Mouse (Mus musculus): Measurements from ENCODE around the gene Myadml2. TPM values are rescaled to one million over a fixed set of nuclear protein-coding genes. Genes with fewer than 3 reads are reported as not detected.

Gene Myadml2
- polyA plus RNA-seq, 1 experiment, result 3.1 TPM

DNA sequence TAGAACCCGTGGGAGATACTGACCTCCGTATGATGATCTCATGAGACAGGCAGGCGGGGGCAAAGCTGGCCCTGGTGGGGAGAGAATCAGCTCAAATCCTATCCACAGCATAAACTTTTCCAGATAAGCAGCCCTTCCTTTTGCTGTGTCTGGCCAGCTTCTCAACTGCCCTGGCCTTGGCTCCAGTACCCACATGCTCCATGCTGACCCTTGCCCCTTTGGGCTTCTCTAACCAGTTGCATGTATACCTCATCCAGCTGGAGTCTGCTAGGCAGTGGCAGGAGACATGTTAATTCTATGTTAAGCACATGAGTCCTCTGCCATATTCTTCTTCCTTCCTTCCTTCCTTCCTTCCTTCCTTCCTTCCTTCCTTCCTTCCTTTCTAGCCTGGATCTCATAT, 6.8 kb upstream of the Myadml2 start:
- TF ChIP-seq POLR2A (IDR thresholded peaks at IDR 0.05; ENCODE audit: borderline replicate concordance, extremely low read depth, low read depth, low read length), result no peak
- no peak for TF ChIP-seq CTCF (IDR thresholded peaks at IDR 0.05; ENCODE audit: insufficient read depth, low read length)
- H3K4me3 ChIP-seq (replicated peaks; ENCODE audit: extremely low read depth, low read depth, low read length), result no peak overlapping the region
- WGBS, result 68% methylated on average over 3 of the region's 3 CpGs
- DNase-seq, result no peak
- H3K4me1 ChIP-seq (ENCODE audit: control insufficient read depth, insufficient read depth, low read length), result no peaks in the 10 kb centered on the region

DNA sequence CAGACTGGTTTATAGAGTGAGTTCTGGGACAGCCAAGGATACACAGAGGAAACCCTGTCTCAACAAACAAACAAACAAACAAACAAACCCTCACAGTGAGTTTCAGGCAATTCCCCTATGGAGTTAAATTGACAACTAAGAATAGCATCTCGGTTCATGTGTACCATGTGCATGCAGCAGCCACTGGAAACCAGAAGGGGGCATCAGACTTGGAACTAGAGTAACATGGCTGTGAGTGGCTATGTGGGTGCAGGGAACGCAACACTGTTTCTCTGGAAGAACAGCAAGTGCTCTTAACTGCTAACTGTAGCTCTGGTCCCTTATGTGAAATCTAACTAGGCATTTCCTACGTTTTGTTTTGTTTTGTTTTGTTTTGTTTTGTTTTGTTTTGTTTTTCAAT, 3.9 kb upstream of the Myadml2 start:
- 64% methylated on average over 3 of the region's 3 CpGs for WGBS
- DNase-seq, result no peak
- Histone ChIP-seq H3K4me1 (ENCODE audit: control insufficient read depth, insufficient read depth, low read length) (no peaks in the 10 kb centered on the region), H3K4me3 (replicated peaks; ENCODE audit: extremely low read depth, low read depth, low read length) (no peak overlapping the region)
- TF ChIP-seq CTCF (IDR thresholded peaks at IDR 0.05; ENCODE audit: insufficient read depth, low read length) (0 out of 2 replicates have a peak, but pooled peaks have one; percentile 18), POLR2A (IDR thresholded peaks at IDR 0.05; ENCODE audit: borderline replicate concordance, extremely low read depth, low read depth, low read length) (no peak)

- 0 out of 2 replicates have a peak, but pooled peaks cover 3% of the 10 kb centered on the region for H3K4me1 ChIP-seq (ENCODE audit: control insufficient read depth, insufficient read depth, low read length)
- TF ChIP-seq POLR2A (IDR thresholded peaks at IDR 0.05; ENCODE audit: borderline replicate concordance, extremely low read depth, low read depth, low read length) (no peak), CTCF (IDR thresholded peaks at IDR 0.05; ENCODE audit: insufficient read depth, low read length) (no peak)
- no peak for DNase-seq
- H3K4me3 ChIP-seq (replicated peaks; ENCODE audit: extremely low read depth, low read depth, low read length), result no peak overlapping the region
- WGBS, result 79% methylated on average over 35 of the region's 35 CpGs
Observed at GRCm38 (mm10) chr11:120647047-120647830, 719 bp downstream of the Myadml2 start.

DNA sequence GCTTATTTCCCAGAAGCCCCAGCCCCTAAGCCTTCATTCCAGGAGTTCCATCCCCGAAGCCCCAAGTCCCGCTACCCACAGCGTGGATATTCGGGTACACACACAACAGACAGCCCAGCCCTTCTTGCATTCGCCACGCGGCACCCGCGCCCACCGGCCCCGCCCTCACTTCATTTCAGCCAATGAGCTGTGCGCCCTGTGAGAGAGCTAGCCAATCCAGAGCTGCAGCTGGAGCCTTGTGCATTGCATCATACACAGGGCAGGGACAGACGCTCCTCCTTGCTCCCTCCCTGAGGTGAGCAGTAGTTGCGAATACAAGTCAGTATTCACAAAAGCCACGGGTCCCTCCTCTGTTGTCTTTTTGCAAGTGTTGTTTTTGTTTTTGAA, 4.4 kb downstream of the Myadml2 start, which contains the start of gene Pycr1:
Pycr1 (minus strand) TSS at position 169 of the 387 bp plus-strand sequence.
- H3K4me1 ChIP-seq (ENCODE audit: control insufficient read depth, insufficient read depth, low read length), result 0 out of 2 replicates have a peak, but pooled peaks cover 3% of the 10 kb centered on the region
- DNase-seq, result peak; percentile 93
- WGBS, result 1% methylated on average over 15 of the region's 15 CpGs
- TF ChIP-seq POLR2A (IDR thresholded peaks at IDR 0.05; ENCODE audit: borderline replicate concordance, extremely low read depth, low read depth, low read length) (no peak), CTCF (IDR thresholded peaks at IDR 0.05; ENCODE audit: insufficient read depth, low read length) (no peak)
- H3K4me3 ChIP-seq (replicated peaks; ENCODE audit: extremely low read depth, low read depth, low read length), result peak within 1 kb of the TSS; percentile 60

DNA sequence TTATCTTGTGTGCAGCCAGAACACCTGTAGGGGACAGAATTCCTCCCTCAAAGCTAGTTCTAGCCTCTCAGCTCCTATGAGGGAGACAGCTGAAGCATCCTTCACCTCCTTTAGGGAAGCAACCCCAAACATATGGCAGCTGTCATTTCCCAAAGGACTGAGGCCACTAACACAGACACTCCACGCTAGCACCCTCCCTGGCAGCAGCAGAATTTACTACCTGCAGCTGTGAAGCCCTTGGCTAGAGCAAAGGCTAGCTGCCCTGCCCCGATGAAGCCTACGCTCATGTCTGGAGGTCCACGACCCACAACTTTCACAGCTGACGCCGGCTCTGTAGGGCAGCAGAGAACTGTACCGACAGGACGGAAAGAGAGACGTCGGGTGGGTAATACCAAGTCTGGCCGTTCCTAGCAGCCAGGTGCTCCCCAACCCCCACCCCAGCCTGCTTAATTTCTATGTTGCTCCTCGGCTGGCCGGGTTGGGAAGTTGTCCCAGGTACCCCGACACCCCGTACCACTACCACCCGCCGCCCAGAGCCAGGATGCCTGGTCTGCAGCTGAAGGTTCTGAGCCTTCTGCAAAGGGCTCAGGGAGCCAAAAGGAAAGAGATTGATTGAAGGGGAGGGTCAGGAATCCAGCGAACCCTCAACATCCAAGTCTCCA, 4.9 kb downstream of the Myadml2 start:
- WGBS, result 1% methylated on average over 18 of the region's 18 CpGs
- Histone ChIP-seq H3K4me3 (replicated peaks; ENCODE audit: extremely low read depth, low read depth, low read length) (peak overlapping the region; percentile 60), H3K4me1 (ENCODE audit: control insufficient read depth, insufficient read depth, low read length) (0 out of 2 replicates have a peak, but pooled peaks cover 3% of the 10 kb centered on the region)
- TF ChIP-seq POLR2A (IDR thresholded peaks at IDR 0.05; ENCODE audit: borderline replicate concordance, extremely low read depth, low read depth, low read length) (no peak), CTCF (IDR thresholded peaks at IDR 0.05; ENCODE audit: insufficient read depth, low read length) (no peak)
- no peak for DNase-seq

DNA sequence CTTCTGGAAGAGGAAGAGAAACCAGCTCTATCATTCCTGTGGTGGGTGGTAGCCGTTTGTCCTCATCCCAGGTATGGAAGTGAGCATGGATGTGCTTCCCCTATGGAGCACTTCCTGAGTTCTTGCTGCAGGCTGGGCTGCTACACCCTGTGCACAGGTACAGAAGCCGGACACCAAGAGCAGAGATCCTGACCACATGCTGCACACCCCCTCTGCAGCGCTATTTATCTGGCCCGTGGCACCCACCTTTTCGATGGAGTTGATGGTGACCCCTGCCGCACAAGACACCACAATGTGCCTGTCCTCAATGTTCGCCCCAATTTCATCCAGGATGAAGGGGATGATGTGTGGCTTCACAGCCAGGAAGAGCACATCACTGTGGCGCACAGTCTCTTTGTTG, 6.1 kb downstream of the Myadml2 start:
- Histone ChIP-seq H3K4me1 (ENCODE audit: control insufficient read depth, insufficient read depth, low read length) (0 out of 2 replicates have a peak, but pooled peaks cover 3% of the 10 kb centered on the region), H3K4me3 (replicated peaks; ENCODE audit: extremely low read depth, low read depth, low read length) (no peak overlapping the region)
- TF ChIP-seq POLR2A (IDR thresholded peaks at IDR 0.05; ENCODE audit: borderline replicate concordance, extremely low read depth, low read depth, low read length) (no peak), CTCF (IDR thresholded peaks at IDR 0.05; ENCODE audit: insufficient read depth, low read length) (no peak)
- 77% methylated on average over 8 of the region's 8 CpGs for WGBS
- no peak for DNase-seq

DNA sequence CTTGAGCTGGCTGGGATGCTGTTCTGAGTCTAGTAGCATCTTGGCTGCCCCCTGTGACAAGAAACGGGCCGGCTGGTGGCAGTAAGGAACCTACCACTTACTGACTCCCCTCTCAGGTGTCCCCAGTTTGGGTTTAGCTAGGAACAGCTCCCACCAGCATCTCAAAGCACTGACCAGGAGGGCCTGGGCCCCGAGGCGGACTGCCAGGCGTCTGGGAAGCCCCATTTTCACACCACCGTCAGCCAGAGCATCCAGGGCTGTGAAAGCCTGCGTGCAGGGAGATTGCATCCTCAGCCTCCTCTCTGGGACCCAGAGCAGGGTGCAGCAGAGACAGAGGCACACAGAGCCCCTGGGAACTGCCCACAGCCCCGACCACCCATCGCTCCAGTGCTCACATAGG, 6.7 kb downstream of the Myadml2 start:
- H3K4me3 ChIP-seq (replicated peaks; ENCODE audit: extremely low read depth, low read depth, low read length), result no peak overlapping the region
- TF ChIP-seq CTCF (IDR thresholded peaks at IDR 0.05; ENCODE audit: insufficient read depth, low read length) (no peak), POLR2A (IDR thresholded peaks at IDR 0.05; ENCODE audit: borderline replicate concordance, extremely low read depth, low read depth, low read length) (no peak)
- no peak for DNase-seq
- H3K4me1 ChIP-seq (ENCODE audit: control insufficient read depth, insufficient read depth, low read length), result 0 out of 2 replicates have a peak, but pooled peaks cover 3% of the 10 kb centered on the region
- 61% methylated on average over 9 of the region's 9 CpGs for WGBS

DNA sequence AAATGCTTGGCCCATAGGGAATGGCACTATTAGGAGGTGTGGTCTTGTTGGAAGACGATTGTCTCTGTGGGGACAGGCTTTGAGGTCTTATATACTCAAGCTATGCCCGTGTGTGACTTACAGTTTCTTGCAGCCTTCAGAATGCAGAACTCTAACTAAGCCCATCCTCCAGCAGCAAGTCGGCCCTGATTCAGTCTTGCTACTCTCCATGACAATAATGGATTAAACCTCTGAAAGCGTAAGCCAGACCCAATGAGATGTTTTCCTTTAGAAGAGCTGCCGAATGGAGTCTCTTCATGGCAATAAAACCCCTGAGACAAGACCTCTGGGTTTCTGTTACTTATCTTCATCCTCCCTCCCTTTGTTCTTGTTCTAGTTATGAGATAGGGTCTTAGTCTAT, 13.1 kb downstream of the Myadml2 start:
- TF ChIP-seq POLR2A (IDR thresholded peaks at IDR 0.05; ENCODE audit: borderline replicate concordance, extremely low read depth, low read depth, low read length) (no peak), CTCF (IDR thresholded peaks at IDR 0.05; ENCODE audit: insufficient read depth, low read length) (no peak)
- no peak overlapping the region for H3K4me3 ChIP-seq (replicated peaks; ENCODE audit: extremely low read depth, low read depth, low read length)
- no peak for DNase-seq
- 83% methylated on average over 5 of the region's 5 CpGs for WGBS
- peaks cover 23% of the 10 kb centered on the region for H3K4me1 ChIP-seq (ENCODE audit: control insufficient read depth, insufficient read depth, low read length)

- WGBS, result 10% methylated on average over 58 of the region's 58 CpGs
- H3K4me1 ChIP-seq (ENCODE audit: control insufficient read depth, insufficient read depth, low read length), result peaks cover 24% of the 10 kb centered on the region
- DNase-seq, result peak; percentile 86
- TF ChIP-seq POLR2A (IDR thresholded peaks at IDR 0.05; ENCODE audit: borderline replicate concordance, extremely low read depth, low read depth, low read length) (peak; percentile 37; the same call in 1 of the 2 replicates), CTCF (IDR thresholded peaks at IDR 0.05; ENCODE audit: insufficient read depth, low read length) (no peak)
- H3K4me3 ChIP-seq (replicated peaks; ENCODE audit: extremely low read depth, low read depth, low read length), result peak within 1 kb of the TSS; percentile 89
Observed at GRCm38 (mm10) chr11:120633520-120634343, 14.2 kb downstream of the Myadml2 start, which contains the start of gene Mafg. Gene Mafg, minus strand, starts transcription at chr11:120633600.
